Mouse (Mus musculus) kidney, embryonic 14.5 days (tissue): ENCODE results near the gene 6030468B19Rik. TPM values are rescaled to one million over a fixed set of nuclear protein-coding genes. Genes with fewer than 3 reads are reported as not detected.
A peak's percentile ranks its signal among the peaks of the same experiment; 100 is the strongest.

Experiments
- ATAC-seq: fragments of 200-750 bp; cut with Nextera tagmentation; 2 replicates; pipeline ENCODE4 v1.8.0; 2017; ENCODE audit warnings: moderate number of reproducible peaks, mild to moderate bottlenecking, moderate TSS enrichment, moderate library complexity; ENCODE audit not compliant: low FRiP score, low TSS enrichment
- H3K27ac ChIP-seq: fragments of 300-500 bp; sonication (generic); 2 replicates; pipeline ENCODE4 v1.5.1; 2014; ENCODE audit warnings: low read depth, mild to moderate bottlenecking, low read length, moderate library complexity, mixed read lengths
- H3K27me3 ChIP-seq: fragments of 300-500 bp; sonication (generic); 2 replicates; pipeline ENCODE4 v1.6.1; 2014; ENCODE audit warnings: mild to moderate bottlenecking, low read length; ENCODE audit not compliant: control insufficient read depth, insufficient read depth
- H3K36me3 ChIP-seq: fragments of 300-500 bp; sonication (generic); 2 replicates; pipeline ENCODE4 v1.6.1; 2014; ENCODE audit warnings: low read length, mixed read lengths; ENCODE audit not compliant: control insufficient read depth, insufficient read depth
- H3K4me1 ChIP-seq: fragments of 300-500 bp; sonication (generic); 2 replicates; pipeline ENCODE4 v1.6.1; 2014; ENCODE audit warnings: low read length, mixed read lengths; ENCODE audit not compliant: control insufficient read depth, insufficient read depth
- H3K4me2 ChIP-seq: fragments of 300-500 bp; sonication (generic); replicated peaks from 2 replicates; pipeline ENCODE4 v1.6.1; 2014; ENCODE audit warnings: low read depth, mild to moderate bottlenecking, low read length
- H3K4me3 ChIP-seq: fragments of 300-500 bp; sonication (generic); 2 replicates; pipeline ENCODE4 v1.5.1; 2014; ENCODE audit warnings: mild to moderate bottlenecking, low read length
- H3K9ac ChIP-seq: fragments of 300-500 bp; sonication (generic); 2 replicates; pipeline ENCODE4 v1.6.1; 2014; ENCODE audit warnings: low read depth, mild to moderate bottlenecking, low read length, moderate library complexity
- H3K9me3 ChIP-seq: fragments of 300-500 bp; sonication (generic); 2 replicates; pipeline ENCODE4 v1.6.1; 2016; ENCODE audit warnings: low read length; ENCODE audit not compliant: control insufficient read depth
- WGBS: fragments of 180-500 bp; shearing (Covaris S2); extraction: QIAGEN DNeasy Blood & Tissue Kit; methylation state at CpG from one replicate; pipeline ENCODE4 v1.1.7; 2014; 5-methylcytosine and 5-hydroxymethylcytosine counted together
- polyA plus RNA-seq: library from polyadenylated mRNA; unstranded; fragments of >200 nt; fragmentation: Nextera tagmentation; extraction: Ambion mirVana; gene quantifications from 2 replicates; pipeline ENCODE4 v1.2.1, GENCODE M21; 2014

The 6030468B19Rik gene
- polyA plus RNA-seq, 1 experiment from 2014 or later = not detected

DNA sequence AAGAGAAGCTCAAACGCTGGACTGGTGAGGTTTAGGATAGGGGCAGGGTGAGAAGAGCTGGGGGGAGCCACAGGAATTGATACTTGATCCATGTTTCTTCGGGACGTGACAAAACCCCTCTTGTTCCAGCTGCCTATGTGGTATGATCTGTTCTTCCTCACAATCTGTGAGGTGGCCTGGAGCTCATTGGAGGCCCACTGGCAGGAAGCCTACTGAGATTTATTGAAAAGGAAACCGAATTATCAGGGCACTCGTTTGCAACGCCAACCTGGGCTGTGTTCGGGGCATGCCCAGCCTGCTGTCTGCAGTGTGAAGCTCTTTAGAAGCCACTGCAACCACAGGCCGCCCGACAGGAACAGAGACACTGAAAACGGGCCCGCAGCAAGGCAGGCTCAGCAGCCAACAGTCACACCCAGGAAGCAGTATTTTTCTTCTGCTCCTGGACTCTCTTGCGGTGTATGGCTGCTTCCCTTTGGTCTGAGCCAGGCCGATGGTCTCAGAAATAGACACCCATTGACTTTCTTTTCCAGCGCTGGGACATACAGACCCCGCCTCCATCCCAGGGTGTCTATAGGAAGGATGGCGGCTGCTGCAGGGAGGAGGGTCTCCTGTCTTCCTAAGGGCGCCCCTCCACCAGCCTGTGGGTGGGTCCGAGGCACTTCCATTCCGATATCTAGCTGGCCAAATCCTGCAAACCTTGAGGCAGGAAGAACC is 51.0 kb downstream of the 6030468B19Rik start:
- Histone ChIP-seq H3K36me3 (peaks cover 17% of the 10 kb centered on the region), H3K4me3 (peak overlapping the region; percentile 72), H3K4me2 (peak overlapping the region; percentile 90), H3K9me3 (no peaks in the 10 kb centered on the region), H3K27ac (peak overlapping the region; percentile 97), H3K4me1 (peaks cover 22% of the 10 kb centered on the region), H3K9ac (peak overlapping the region; percentile 78), H3K27me3 (no peaks in the 10 kb centered on the region)
- ATAC-seq = peak; percentile 82
- 4% methylated on average over 19 of the region's 19 CpGs for WGBS

DNA sequence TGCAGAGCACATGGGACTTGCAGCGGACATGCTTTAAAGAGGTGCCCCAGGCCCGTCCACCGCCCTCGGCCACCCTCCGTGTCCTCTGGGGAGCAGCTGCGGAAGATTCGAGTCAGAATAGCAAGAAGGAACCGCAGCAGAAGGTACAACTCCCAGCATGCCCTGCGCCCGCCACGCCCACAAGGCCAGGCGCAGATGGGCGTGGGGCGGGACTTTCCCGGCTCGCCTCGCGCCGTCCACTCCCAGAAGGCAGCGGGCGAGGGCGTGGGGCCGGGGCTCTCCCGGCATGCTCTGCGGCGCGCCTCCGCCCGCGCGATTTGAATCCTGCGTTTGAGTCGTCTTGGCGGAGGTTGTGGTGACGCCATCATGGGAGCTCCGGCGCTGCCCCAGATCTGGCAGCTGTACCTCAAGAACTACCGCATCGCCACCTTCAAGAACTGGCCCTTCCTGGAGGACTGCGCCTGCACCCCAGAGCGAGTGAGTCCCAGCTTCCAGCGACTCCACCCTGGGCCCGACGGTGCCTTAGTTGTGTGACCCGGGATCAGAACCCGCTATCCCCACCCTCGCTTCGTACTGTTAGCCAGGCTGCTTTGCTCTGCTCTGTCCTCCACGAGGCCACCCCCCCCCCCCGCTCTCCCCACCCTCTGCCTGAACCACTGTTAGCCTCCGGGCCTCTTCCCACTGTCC is 51.7 kb downstream of the 6030468B19Rik start, which contains the start of gene Birc5:
Birc5 (plus strand) TSS at position 267 of the 687 bp plus-strand sequence.
- ATAC-seq = peak; percentile 94
- H3K27me3 ChIP-seq = no peaks in the 10 kb centered on the region

DNA sequence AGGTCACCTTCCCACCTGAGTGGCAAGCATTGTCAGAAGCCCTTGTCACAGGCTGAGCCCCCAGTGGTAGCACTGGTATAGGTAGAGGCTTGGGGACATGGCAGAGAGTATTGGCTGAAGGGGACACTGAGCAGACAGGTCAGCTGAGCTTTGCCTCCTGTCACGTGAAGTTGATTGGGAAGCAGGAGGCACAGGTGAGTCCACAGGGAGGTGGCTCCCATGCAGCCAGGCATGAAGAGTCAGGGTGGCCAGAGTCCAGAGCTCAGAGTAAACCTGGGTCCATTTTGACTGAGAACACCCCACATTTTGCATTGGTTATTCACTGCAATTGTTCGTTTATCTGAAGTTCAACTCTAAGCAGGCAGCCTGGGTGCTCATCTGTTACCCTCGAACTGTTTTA is 55.4 kb downstream of the 6030468B19Rik start:
- Histone ChIP-seq H3K9ac (no peak overlapping the region), H3K27ac (no peak overlapping the region), H3K27me3 (no peaks in the 10 kb centered on the region), H3K9me3 (0 out of 2 replicates have a peak, but pooled peaks cover 2% of the 10 kb centered on the region), H3K4me2 (no peak overlapping the region), H3K4me1 (peaks cover 16% of the 10 kb centered on the region), H3K36me3 (peaks cover 56% of the 10 kb centered on the region), H3K4me3 (no peak overlapping the region)
- 83% methylated on average over 3 of the region's 3 CpGs for WGBS
- no peak for ATAC-seq

More for the DNA sequence above, 51.7 kb downstream of the 6030468B19Rik start, which contains the start of gene Birc5:
- Histone ChIP-seq H3K9me3 (no peaks in the 10 kb centered on the region), H3K4me1 (peaks cover 22% of the 10 kb centered on the region), H3K9ac (peak within 1 kb of the TSS; percentile 87), H3K4me2 (peak within 1 kb of the TSS; percentile 90), H3K4me3 (peak within 1 kb of the TSS; percentile 72), H3K36me3 (peaks cover 24% of the 10 kb centered on the region), H3K27ac (peak within 1 kb of the TSS; percentile 97)
- under 1% methylated on average over 51 of the region's 51 CpGs for WGBS

DNA sequence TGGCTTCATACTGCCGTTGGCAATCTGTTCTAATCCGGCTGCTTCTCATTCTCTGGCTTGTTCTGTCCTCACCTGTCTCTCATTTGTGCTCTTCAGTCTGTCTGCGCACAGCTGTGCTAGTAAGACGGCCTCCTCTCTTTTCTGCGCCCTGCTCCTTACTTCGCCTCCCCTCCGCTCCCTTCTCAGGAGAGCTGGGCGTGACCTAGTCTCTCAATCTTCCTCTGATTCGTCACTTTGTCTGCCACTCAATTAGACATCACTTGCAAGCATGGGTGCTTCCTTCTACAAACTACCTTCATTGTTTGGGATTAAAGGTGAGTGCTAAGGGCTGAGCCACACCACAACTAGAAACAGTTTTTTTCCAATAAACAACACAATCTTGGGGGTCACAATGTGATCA is 56.8 kb downstream of the 6030468B19Rik start:
- Histone ChIP-seq H3K9ac (no peak overlapping the region), H3K4me3 (no peak overlapping the region), H3K4me2 (no peak overlapping the region), H3K27ac (no peak overlapping the region), H3K36me3 (peaks cover 56% of the 10 kb centered on the region), H3K4me1 (peaks cover 10% of the 10 kb centered on the region), H3K27me3 (no peaks in the 10 kb centered on the region), H3K9me3 (0 out of 2 replicates have a peak, but pooled peaks cover 2% of the 10 kb centered on the region)
- ATAC-seq = no peak
- WGBS = 92% methylated on average over 9 of the region's 9 CpGs

DNA sequence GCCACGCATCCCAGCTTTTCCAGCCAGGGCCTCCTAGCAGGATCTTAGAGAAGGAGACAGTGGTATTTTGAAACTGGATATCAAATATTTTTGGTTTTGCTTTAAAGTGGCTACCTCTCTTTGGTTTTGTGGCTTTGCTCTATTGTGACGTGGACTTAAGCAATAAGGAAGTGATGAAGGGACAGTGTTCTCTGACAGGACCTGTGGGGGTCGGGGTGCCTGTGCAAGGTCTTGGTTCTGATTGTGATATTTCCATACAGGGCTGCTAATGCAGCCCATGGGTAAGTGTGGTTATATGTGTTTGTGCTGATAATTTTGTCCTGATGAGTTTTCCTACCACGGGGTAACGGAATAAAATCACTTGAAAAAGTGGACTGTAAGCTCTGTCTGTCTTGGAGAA is 57.9 kb downstream of the 6030468B19Rik start:
- Histone ChIP-seq H3K36me3 (peaks cover 56% of the 10 kb centered on the region), H3K9ac (no peak overlapping the region), H3K27ac (no peak overlapping the region), H3K27me3 (peaks cover 7% of the 10 kb centered on the region; the same call in 1 of the 2 replicates), H3K4me3 (no peak overlapping the region), H3K9me3 (0 out of 2 replicates have a peak, but pooled peaks cover 2% of the 10 kb centered on the region), H3K4me1 (peaks cover 7% of the 10 kb centered on the region), H3K4me2 (no peak overlapping the region)
- ATAC-seq = no peak
- 81% methylated on average over 5 of the region's 5 CpGs for WGBS

DNA sequence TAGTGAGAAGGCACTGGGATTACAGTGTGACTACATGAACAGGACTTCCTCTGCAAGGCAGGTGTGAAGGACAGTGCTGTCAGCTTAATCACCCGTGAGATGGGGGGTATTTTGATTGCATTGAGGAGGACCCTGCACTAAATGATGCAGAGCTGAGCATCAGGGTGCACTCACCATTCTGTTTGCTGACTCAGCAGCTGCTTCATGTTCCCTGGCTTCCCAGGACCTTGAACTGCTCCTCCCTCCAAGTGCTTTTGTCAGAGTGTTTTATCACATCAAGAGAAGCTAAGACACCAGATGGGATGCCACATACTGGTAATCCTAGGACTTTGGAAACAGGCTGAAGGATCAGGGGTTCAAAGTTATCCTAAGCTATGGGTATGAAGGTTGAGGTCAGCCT is 58.5 kb downstream of the 6030468B19Rik start:
- H3K27ac ChIP-seq = no peak overlapping the region
- H3K36me3 ChIP-seq = peaks cover 56% of the 10 kb centered on the region
- H3K9ac ChIP-seq = no peak overlapping the region
- no peak for ATAC-seq
- H3K9me3 ChIP-seq = 0 out of 2 replicates have a peak, but pooled peaks cover 2% of the 10 kb centered on the region
- peaks cover 13% of the 10 kb centered on the region for H3K27me3 ChIP-seq
- 0 out of 2 replicates have a peak, but pooled peaks cover 8% of the 10 kb centered on the region for H3K4me1 ChIP-seq
- 56% methylated on average over 1 of the region's 1 CpGs for WGBS
- no peak overlapping the region for H3K4me3 ChIP-seq
- no peak overlapping the region for H3K4me2 ChIP-seq

Other genes starting within 250 kb of the 6030468B19Rik start
- gene Tnrc6c, start 143.4 kb upstream of the 6030468B19Rik start, polyA plus RNA-seq = 11.5 and 13.2 TPM in 2 replicates
- gene Tmc8, start 15.6 kb upstream of the 6030468B19Rik start, polyA plus RNA-seq = 1.3 and 3.4 TPM in 2 replicates
- gene Tmc6, start 15.5 kb upstream of the 6030468B19Rik start, polyA plus RNA-seq = 22.6 and 27.2 TPM in 2 replicates
- 0.58 and 0.59 TPM in 2 replicates for gene Gm20708, start 12.0 kb downstream of the 6030468B19Rik start, polyA plus RNA-seq
- 75.1 and 85.7 TPM in 2 replicates for gene Syngr2, start 12.0 kb downstream of the 6030468B19Rik start, polyA plus RNA-seq
- gene Afmid, start 28.3 kb downstream of the 6030468B19Rik start, polyA plus RNA-seq = 3.6 and 4.1 TPM in 2 replicates
- 129 and 174 TPM in 2 replicates for gene Tk1, start 28.4 kb downstream of the 6030468B19Rik start, polyA plus RNA-seq
- gene Birc5, start 51.6 kb downstream of the 6030468B19Rik start, polyA plus RNA-seq = 350 and 420 TPM in 2 replicates
- gene Tmem235, start 63.1 kb downstream of the 6030468B19Rik start, polyA plus RNA-seq = not detected in 2 replicates
- 4.3 and 5.1 TPM in 2 replicates for gene Tha1, start 75.8 kb downstream of the 6030468B19Rik start, polyA plus RNA-seq
- gene Socs3, start 172.4 kb downstream of the 6030468B19Rik start, polyA plus RNA-seq = 6.7 and 9.6 TPM in 2 replicates
- 30.0 and 37.5 TPM in 2 replicates for gene Pgs1, start 188.6 kb downstream of the 6030468B19Rik start, polyA plus RNA-seq